Mouse (Mus musculus): ENCODE results near the gene She.

DNA sequence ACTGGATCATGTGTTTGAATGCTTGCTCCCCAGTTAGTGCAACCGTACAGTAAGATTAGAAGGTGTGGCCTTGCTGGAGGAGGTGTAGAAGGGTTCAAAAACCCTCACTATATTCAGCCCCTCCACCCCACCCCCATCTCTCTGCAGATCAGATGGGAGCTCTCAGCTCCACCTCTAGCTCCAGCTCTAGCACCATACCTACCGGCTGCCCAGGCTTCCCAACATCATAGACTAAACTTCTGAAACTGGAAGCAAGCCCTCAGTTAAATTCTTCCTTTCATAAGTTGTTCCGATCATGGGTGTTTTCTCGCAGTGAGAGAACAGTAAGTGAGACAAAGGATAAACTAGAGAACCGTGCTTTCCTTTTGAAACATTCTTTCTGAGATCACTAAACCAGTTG is 42.9 kb downstream of the She start:
- no peak for TF ChIP-seq CTCF (IDR thresholded peaks at IDR 0.05; ENCODE audit: low read depth, low read length)
- TF ChIP-seq POLR2A (IDR thresholded peaks at IDR 0.05; ENCODE audit: insufficient read depth, low read length) = no peak
- TF ChIP-seq EP300 (IDR thresholded peaks at IDR 0.05; ENCODE audit: insufficient read depth, low read depth, low read length) = no peak
